Mouse (Mus musculus) heart, adult 11 months (tissue): ENCODE results near the gene Sash1.

Source experiments
- DNase-seq: peaks from one replicate; pipeline ENCODE4 v3.0.0; 2022

The Sash1 gene

DNA sequence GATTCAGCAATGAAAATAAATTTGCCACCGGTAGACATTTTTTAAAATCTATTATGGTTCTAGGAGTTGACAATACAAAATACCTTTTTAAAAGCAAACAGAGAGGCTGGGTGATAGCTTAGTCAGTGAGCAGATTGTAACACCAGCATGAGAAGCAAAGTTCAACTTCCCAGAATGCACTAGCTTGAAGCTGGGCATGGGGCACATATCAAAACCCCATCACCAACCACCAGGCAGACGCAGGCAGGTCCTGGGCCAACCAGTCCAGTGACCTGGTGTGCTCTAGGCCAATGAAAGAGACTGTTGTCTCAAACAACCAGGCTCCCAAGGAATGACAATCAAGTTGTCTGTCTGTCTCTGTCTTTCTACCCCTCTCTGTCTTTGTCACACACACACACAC is 98.6 kb downstream of the Sash1 start:
- DNase-seq = no peak

GRCm38 (mm10) chr10:8785451-8786145 is 100.3 kb downstream of the Sash1 start:
- peak; percentile 94 for DNase-seq

DNA sequence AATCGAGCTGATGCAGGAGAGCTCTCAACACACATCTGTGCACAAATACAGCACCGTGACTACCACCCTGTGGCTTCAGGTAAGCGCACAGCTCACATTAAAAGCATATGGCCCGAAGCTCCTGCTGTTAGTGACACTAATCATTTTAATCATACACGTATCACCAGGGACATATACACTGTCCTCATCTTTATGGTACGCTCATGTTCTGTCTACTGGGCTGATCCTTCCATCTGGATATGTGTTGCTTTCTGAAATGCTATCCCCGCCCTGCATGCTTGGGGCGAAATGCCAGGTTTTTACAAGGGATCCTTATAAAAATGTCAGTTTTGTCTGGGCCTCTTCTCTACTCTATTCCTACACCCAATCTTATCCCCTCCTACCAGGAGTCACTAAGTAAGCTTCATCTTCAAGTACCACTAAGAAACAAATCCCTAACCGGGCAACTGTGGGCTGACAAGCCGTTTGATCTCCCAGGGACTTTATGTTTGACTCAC is 103.9 kb downstream of the Sash1 start:
- DNase-seq = no peak

- no peak for DNase-seq
Measured at GRCm38 (mm10) chr10:8779842-8780241, 106.0 kb downstream of the Sash1 start.

DNA sequence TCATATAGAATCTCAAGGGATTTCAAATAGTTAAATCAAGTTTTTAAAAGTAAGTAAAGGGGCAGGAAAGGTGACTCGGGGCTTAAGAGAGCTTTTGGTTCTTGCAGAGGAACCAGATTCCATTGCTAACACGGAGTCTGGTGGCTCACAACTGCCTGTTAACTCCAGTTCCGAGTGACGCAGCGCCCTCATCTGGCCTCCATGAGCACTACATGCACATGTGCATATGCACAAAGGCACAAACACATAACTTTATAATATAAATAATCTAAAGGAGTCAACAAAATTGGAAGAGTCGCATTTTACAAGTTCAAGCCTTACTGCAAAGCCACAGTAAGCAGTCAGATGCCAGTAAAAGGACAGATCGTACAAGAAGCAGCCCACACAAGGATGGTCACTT is 107.0 kb downstream of the Sash1 start:
- no peak for DNase-seq

DNA sequence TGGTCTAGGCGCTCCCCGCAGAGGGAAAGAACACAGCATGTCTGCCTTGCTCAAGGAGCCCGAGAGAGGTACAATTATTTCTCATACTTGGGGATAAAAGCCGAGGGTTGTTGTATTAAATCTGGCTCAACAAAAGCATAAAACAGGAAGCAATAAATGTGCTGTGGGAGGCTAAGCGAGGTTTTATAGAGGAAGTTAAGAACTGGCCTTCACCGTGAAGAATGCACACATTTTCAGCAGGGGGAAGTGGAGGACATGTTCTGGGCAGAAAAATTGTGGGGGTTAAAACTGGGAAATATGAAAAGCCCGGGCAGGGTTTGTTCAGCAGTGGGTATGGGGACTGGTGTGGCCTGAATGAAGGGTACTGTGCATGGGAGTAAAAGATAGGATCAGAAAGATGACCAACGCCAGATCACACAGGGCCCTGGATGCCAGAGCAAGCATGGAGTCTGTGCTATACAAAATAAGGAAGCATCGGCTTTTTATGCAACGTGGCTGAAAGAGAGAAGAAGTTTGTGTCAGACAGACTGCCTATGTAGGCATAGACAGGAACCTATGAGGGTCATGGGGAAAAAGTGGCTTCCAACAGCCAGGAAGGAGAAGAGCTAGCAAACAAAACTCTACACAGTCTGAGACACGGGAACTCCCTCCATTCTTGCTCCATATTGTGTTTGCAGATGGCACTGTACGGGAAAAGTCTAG is 108.2 kb downstream of the Sash1 start:
- DNase-seq = peak; percentile 90

GRCm38 (mm10) chr10:8776791-8777190 is 109.1 kb downstream of the Sash1 start:
- no peak for DNase-seq

DNA sequence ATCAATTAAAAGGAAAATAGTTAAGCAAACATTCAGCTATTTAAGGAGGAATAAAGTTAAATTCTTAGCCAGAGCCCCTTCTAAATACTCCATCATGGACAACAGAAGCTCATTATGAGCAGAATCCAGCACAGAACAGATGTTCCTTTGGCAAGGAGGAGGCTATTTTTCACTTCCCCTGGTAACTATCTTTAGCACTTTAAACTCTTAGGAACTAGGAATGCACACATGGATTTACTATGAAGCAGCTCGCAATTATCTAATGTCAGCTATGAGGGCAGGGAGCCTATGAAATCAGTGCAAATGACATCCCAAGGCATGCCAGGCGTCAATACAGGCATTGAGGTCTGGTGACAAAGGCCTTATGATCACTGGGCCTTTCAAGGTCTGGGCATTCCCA is 110.1 kb downstream of the Sash1 start:
- peak; percentile 94 for DNase-seq

- DNase-seq = peak; percentile 98
Measured at GRCm38 (mm10) chr10:8772464-8773209, 113.2 kb downstream of the Sash1 start.

DNA sequence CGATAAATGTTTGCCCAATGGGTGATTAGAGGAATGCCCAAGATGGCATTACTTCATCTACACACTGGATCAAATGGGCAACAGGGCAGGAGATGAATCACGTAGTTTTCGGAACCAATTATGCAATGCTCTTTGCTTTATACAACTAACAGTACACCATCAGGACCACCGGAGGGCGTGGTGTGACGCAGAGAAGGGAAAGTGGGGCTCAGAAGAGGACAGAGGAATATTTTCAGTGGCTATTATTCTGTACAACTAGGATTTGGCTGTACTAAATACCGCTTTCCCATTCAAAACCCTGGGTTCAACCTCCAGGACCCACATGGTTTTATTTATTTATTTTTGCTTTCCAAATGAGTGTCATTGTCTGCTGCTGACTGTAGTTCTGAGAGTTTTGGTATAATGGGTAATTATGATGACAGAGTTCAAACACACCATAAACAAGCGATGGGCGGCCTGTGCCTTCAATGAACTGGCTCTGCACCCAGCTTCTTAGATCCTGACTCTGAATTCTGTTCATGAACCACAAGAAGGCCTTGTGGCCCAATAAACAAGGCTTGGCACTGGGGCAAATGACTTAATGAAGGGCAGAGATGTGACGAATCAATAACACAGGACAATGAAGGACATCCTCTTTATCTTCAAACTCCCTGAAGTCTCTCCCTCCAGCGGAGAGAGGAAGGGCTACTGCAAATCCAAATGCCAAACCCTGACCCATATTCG is 114.8 kb downstream of the Sash1 start:
- DNase-seq = no peak

DNA sequence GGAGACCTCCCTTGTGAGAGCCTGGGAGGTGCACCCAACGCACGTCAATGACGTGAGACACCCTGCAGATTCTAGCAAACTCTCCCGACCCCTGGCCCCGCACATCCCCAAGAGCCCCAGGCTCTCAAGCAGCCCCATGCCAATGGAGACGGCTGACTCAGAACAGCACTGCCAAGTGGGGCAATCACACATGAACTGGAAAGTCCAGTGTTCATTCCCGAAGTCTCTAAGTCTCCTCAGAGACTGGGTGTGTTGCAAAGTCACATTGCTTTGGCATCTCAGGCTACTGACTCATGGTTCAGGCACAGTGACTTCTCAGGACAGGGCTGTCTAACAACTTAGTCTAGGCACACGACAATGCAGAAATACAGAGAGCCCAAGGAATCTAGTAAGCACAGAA is 117.2 kb downstream of the Sash1 start:
- DNase-seq = peak; percentile 98

- DNase-seq = peak; percentile 96
Measured at GRCm38 (mm10) chr10:8767381-8767780, 118.5 kb downstream of the Sash1 start.

GRCm38 (mm10) chr10:8765922-8766522 is 119.8 kb downstream of the Sash1 start:
- DNase-seq = no peak

- DNase-seq = peak; percentile 97
Measured at GRCm38 (mm10) chr10:8762771-8763170, 123.1 kb downstream of the Sash1 start.

DNA sequence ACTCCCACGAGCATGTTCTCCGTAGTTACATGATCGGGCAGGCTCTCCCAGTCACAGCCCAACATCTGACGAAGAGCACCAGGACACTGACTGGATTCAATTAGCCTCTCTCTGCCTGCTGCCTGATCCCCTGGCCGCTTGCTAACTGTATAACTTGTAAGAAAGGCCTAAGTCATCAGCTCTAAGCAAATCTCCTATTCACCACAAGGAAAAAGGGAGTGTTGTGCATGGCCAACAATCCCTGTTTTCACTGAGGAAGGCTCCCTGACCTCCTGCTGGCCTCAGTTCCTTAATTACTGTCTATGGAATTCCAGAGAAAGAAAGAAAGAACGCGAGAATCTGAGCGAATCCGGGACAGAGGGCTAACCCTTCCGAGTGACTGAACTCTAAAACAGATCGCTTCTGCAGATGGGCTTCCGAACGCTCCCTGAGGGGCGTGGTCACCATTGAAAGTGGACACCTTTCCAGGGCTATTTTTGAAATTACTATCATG is 123.6 kb downstream of the Sash1 start:
- peak; percentile 97 for DNase-seq

DNA sequence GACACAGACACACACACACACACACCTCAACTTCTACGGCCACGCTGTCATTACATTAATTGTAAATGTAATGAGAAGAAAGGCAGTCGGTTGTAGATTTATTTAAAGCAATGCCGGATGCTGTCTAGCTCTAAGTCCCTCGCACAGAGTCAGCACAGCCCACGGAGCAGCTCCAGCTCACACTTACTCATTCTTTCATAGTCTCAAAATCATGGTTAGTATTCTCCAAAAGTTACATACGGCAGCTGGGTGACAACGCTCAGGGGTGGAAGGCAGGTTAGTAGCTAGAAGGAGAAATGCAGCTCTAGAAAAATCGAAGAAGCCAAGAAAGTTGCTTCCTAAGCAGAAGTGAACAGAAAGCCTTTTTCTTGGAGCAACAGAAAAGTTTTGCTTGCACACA is 124.2 kb downstream of the Sash1 start:
- DNase-seq = no peak

- DNase-seq = peak; percentile 96
Measured at GRCm38 (mm10) chr10:8760598-8760997, 125.3 kb downstream of the Sash1 start.

DNA sequence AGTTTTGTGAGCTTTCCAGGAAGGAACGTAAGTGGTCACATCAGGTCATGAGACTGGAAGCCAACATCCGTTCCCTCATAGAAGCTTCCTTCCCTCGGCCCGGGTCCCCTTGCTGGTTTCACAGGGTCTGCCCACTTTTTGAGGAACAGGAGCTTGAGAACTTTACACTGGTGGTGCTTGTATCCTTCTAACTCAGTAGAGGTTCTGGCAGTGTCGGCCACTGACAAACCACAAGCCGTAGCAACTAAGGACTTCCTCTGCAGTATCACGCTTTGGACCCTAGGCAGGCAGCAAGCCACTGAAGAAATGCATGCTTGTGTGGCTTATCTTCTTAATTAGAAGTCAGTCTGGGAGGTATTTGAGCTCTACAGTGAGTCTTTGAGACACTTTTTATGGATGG is 126.6 kb downstream of the Sash1 start:
- peak; percentile 97 for DNase-seq

DNA sequence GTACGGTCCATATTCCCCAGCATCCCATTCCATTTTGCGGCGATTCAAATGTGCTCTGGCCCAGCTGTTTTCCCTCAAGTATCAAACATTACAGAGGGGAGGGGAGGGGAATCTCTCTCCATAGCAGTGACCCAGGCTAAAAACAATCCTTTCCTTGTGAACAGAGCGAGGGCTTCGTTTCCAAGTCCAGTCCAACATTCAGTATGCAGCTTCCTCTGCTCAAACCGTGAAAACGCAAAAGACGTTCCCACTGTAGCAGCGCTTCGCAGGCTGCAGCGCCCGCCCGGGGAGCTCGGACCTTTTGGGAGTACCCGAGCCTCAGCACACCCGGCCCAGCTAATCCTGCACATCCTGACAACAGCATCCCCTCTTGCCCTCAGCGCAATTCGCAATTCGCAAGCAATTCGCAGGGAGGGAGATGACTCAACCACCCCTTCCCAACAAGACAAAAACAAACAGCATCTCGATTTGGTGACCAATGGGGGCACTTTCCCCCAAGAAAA is 128.4 kb downstream of the Sash1 start:
- DNase-seq = peak; percentile 95

DNA sequence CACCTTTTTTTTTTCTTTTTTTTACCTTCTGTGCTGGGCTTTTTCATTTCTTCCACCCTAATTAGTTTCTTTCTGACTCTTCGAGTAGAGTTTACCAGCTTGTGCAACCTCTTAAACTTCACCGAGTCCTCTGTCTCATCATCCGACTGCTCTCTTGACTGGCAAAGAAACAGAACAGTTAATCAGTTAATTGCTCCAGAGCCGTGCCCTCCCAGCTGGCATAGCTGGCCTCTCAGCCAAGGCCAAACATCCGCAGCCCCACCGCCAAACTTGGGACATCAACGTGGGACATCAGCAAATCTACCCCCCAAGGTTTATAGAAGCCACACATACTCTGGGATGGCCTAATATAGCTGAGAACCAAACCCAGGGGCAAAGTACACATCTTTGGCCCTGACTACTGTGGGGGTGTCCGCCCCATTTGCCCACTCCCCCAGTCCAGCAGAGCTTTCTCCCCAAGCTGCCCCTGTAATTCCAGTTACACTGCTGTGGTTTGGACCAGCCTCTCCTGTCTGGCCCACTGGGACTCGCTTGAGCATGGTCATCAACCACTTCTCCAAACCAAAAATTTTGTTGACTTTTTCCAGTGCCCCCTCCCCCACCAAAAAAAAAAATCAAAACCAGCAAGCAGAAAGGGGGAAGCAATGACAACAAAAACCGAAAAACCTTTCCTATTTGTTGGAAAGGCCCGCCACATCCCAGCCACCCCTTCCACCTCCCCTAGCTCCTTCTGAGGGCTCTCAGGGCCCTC is 129.1 kb downstream of the Sash1 start:
- DNase-seq = peak; percentile 95

DNA sequence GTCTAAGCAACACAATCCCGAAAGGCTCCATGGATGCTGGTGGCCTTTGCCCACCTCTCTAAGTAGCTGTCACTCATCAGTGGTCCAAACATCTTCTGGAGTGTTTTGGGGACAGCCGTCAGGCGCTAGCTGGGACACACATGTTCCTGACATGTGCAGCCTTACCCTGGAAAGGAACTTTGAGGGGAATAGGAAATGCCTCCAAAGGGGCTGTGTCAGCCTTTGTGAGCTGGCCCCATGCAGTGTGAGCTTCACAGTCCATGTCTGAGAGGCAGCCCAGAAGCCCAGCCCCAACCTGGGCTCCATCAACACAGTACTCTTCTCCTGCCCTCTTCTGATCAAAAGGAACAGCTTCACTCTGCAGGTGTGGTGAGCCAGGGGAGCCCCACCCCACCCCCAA is 132.5 kb downstream of the Sash1 start:
- DNase-seq = peak; percentile 91
